Mouse (Mus musculus) fat pad, adult 2 months (tissue): ENCODE data around the gene Art4.
"Not testable (repeated sequence)": the region's sequence is repeated elsewhere in the genome, so short reads cannot be mapped to it uniquely, and the experiment has no call there.

Experiments used
- DNase-seq: peaks from one replicate; pipeline ENCODE4 v3.0.0-alpha.2; 2011; ENCODE audit warnings: low read depth, low spot score; ENCODE audit errors: extremely low read depth

The Art4 gene

DNA sequence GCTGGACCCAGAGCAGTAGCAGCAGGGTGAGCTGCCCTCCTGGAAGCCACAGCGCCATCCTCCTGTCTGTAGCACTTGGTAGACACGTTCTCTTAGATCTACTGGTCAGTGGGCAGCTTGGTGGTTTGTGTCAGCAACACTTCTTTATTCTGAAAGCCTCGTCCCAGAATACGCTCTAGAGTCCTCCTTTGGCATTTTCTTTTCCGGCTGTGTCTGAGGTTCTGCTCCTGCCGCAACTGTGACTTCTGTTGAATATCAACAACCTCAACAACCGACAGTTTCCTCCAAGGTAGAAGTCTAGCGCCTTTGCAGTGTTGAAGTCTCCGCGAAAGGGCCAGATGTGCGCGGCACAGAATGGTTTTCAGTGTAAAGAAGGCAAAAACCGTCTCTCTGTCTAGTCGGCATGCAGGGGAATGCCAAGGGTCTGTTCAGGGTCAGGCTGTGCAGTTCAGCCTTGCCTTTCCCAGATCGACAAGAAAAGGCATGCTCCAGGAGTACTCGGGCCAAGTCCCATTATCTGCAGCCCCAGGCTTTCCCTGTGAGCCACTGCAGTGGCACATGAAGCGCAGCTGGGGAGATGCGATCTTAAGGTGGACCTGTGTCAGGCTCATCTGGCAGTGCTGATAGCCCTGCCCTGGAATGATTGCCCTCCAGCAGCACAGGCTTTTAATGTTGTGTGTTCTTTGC is at the start of gene Art4:
TSS of gene Art4 (minus strand) at position 548 of the 687 bp plus-strand sequence.
- no peak for DNase-seq

DNA sequence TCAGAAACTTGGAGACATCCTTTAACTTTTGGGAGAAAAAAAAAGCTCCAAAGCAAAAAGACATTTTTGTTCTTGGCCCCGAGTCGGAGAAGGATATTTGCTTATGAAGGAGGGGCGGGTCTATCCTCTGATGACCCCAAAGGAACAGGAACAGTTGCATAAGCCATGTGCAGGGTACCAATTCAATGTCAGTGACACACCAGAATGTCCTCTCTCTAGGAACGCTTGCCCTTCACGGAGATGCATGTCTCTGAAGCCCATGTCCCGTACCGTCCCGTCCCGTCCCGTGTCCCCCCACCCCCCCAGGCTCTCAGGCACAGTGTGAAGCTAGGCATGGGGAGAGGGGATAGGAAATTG is 49.4 kb upstream of the Art4 start:
- DNase-seq: no peak

DNA sequence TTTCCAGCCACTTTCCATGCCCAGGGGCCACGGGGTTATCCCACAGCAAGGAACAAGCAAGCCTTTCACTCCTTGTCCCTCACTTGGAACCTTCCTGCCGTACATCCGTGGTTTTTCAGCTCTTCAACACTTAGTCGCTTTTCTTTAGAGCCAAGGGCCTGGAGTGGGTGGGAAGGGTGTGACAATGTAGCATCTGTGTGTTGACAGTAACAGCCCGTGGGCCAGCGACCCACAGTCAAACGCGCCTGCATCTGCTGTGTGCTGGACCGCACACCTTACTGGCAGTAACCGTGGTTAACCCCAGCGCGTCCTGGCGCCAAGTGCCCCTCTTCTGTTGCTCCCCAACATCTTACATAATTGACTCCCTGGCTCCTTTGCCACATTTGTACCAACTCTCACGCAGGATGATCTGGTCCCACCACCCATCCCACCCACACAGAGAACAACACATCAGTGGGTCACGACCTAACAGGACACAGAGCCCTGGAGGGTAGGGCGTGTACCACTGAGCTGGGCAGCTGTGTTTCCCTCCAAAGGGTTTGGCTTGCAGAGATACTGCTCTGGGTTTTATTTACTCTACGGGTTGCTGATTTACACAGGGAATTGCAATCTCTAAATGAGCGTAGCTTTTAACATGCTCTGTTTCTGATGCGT is 48.9 kb upstream of the Art4 start:
- no peak for DNase-seq

DNA sequence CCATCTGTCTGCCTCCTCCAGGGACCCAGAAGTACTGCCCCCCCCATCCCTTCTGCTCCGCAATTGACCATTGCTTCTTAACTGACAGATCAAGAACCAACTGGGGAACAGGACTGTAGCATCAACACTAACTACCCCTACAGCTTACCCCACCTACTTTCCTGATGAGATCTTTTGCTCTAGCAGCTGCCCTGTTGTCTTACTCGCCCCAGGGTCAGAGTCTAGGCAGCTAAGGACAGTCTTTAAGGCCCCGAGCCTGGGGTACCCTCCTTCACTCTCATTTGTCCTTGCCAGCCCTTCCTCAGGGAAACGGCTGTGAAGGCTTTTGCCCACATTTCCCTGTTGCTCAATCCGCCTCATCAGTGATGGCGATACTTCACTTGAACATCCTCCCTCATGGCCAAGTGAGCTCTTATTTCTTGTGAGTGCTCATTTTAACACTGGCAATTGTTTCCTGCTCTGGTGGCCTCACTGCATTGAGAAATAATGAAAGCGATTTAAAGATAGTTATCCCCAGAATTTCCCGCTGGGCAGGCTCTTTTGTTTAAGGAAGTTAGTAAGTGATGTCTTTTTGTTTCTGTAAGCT is 46.4 kb upstream of the Art4 start:
- no peak for DNase-seq

DNA sequence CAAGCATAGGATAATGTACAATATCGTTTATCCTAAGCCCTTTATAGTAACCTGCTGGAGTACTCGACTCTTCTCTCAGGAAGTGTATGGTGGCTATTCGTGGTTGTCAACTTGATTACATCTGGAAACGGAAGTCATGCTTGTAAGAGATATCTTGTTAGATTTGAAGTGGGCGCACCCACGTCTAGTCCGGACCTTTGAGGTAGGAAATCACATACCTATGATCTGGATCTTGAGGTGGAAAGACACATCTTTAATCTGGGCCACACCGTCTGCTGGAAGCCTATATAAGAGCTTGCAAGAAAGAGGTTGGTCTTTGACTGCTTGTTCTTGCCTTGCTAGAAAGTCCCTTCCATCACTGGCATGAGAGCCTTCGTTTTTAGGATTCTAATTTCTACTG is 45.0 kb upstream of the Art4 start:
- no peak for DNase-seq

DNA sequence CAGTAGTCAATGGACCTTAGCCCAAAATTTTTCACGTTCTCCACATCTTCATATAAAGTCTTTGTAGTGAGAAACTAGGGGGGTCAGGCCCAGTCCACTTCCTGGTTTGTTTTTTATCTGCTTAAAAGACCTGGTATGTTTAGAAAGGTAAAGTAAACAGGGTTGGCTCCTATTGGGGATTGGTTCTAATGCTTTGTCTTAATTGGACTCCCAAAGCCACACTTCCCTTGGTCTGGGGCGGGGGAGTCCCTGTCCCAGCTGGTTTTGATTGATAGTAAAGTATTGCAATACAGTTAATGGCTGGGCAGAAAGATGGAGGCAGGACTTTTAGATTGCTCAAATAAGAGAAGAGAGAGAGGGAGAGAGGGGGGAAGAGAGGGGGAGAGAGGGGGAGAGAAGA is 43.5 kb upstream of the Art4 start:
- DNase-seq: no peak

DNA sequence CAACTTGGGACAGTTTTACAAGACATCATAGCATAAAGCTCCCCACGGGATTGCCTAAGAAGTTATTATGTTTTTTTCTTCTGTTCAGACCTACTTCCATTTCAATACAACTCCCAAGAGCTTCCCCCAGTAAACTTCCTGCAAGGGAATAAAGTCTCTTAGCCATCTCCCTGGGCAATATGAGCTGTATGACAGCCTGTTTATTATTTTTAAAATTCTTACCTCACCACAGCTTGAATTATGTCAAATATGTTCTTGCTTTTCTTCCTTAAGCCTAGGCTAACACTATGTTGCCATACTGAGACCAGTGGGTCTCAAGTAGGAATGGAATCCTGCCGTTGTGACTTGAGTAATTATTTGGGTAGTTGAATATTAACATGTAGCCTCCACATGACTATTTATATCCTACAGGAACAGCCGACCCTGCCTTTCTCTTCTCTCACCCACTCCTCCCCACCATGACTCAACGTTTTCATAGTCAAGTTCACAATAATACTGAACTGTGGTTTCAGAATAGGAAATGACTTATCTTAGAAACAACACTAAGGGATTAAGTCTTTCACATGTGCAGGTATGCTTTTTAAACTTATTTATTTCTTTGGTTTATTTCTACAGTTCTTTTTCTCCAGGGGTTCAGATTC is 43.0 kb upstream of the Art4 start:
- no peak for DNase-seq

DNA sequence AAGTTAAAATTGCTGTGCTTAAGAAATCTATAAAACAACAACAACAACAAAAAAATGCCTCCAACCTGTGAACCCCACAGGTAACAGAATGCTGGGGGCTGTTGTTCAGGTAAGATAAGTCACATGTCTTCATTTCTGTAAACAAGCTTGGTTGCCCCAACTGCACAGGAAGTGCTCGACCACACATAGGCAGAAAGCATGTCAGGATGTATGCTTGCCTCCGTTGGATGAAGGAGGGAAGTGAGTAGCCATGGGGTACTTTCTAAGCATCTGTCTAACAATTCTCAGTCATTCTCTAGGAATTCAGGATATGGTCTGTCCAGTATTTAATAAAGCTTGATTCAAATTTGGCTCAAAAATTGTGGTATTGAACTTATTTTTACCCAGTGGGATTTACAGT is 41.4 kb upstream of the Art4 start:
- DNase-seq: no peak

DNA sequence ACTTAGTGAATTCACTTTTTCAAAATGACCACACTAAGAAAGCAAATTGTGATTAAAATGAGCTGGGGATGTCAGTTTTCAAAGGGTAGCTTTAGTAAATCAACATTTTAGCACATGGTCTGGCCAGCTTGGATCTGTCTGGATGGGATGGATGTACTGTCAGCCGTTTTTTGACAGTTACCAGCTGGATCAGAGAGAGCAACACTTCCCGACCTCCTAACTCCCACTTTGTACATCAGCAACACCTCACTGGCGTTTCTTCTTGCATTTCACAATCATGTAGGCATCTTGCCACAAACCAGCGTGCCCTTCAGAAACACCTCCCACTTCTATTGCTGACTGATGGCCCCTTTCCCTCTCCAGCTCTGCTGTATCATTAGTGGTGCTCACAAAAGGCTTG is 40.7 kb upstream of the Art4 start:
- DNase-seq: no peak

DNA sequence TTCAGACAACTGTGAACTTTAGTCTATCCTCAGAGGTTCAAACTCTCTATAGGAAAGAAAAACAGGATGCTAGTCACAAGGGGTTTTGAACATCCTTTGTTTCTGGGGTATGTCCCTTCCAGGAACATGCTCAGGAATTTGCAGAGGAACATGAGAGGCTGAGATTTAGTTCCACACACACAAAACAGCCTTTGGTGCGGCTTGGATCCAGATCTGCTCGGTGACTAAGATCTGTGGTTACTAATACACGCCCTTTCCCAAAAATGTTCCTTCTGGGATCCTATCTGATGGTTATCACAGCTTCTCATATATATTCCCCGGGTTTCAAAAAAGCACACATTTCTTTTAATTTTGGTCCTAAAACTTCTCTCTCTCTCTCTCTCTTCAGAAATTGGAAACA is 40.3 kb upstream of the Art4 start:
- no peak for DNase-seq

DNA sequence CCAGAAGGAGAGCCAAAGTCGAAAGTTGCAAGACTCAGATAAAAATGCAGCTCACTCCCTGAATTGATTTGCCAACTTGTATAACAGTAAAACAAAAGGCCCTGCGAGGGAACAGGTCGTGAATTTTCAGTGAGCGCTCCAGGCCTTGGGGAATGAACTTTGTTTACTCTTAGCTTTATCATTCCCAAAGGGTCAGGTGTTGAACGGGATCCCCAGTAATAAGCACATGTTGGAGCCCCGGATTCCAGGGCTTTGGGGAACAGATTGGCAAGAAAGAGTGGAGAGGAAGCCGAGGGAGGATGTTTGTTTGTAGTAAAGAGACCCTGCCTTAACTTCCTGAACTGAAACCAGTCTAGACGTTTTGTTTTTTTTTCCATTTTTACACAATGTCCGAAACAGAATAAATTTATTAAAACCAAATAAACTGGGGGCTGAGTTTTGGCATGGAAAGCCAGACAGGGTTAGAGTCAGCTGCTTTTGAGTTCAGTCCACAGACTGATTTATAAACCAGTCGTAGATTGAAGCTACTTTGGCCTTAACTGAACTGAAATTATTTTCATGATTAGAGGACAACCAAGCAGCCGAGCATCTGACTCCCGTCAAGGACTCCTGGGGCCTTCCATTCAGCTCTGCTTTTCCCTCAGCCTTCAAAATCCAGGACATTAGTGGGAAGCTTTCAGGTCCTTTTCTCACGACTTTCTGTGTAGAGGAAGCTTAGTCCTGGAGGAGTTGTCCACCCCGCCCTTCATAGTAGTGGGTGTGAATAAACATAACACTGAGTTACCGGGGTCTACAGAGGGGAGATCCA is 37.2 kb upstream of the Art4 start:
- no peak for DNase-seq

DNA sequence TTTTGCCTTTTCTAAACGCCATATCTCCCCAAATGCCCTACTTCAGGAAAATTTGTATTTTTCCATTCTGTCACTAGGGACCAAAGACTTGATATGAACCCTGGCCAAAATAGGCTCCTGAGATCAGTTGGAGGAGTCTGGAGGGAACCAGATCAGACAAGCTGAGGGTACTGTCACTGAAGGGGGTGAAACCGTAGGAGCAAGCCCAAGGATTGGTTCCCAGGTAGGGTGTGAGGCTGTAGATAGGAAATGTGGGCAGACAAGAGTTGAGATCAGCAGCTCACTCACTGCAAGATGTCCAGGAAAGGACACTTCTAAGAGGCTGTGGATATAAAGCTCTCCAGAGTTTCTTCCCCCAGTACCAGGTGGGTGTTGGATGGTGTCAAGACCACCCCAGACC is 34.5 kb upstream of the Art4 start:
- no peak for DNase-seq

DNA sequence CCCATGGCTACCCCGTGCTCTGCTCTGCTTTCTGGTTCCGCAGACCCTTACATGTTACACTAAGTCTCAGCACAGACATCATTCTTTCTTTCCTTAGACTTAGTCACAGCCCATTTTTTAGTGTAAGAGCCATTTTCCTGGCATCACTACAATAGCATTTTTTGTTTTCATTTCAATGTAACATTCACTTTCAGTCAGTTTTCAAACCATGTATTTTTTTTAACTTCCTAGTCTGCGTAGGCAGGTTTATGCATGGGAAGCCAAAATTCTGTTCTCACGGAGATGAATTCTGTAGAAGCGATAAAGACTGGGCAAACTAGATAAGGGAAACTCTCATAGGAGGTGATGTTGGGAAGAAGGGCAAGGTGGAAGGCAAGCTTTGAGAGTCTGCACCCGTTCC is 32.0 kb upstream of the Art4 start:
- DNase-seq: no peak

DNA sequence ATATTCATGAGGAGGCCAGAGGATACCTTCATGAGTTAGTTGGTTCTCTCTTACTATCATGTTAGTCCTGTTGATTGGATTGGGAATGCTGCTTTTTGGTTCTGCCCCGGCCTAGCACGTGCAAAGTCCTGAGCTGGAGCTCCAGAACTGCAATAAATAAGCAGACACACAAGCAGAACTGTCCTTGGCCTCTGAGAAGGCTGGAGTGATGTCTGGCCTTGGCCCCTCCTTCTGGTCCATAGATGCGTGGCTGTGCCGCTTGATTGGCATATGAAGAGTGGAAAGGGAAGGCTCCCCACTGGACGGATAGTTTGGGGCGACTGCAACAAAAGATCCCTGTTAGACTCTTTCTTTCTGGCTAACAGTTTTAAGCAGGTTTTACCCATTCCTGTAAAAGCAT is 31.5 kb upstream of the Art4 start:
- DNase-seq: no peak

DNA sequence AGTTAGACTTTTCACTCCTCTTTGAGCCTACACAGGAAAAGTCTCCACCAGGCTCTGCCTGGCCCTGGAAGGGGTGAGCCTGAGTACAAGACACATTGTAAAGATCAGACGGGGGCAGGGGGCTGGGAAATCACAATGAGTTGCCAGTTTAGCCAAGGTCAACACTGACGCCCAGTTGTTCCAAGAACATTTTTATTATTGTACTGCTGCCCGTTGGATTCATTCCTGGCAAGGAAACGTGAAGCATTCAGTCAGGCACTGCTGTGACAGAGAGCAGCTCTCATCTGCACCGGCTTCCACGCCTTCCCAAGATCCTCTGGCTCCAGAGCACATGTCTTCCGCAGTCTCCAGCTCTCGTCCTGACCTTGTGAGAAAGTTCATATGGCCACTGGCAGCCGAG is 30.3 kb upstream of the Art4 start:
- DNase-seq: no peak

DNA sequence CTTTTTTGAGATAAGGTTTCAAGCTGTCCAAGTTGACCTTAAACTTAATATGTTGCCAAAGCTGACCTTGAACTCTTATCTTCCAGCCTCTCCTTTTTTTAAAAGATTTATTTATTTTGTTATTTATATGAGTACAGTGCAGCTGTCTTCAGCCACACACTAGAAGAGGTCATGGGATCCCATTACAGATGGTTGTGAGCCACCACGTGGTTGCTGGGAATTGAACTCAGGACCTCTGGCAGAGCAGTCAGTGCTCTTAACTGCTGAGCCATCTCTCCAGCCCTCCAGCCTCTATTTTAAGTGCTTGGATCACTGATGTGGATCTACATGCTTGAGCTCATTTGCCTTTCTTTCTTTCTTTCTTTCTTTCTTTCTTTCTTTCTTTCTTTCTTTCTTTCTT is 27.2 kb upstream of the Art4 start:
- not testable (repeated sequence) for DNase-seq

DNA sequence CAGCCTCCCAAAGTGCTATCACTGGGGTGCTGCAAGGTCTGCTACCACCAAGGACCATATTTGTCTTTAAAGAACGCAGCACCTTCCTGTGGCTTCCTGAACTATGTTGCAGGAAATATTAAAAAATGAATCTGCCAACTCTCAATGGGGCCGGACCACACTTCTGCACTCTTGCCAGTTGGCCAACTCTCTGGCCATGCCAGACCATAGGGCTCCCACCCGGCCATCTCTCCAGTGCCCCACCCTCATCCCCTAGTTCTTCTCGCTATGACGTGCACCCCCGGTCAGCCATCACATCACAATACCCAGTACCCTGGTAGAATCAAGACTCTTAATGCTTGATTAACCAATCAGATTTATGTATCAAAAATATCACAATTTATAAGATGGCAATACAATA is 26.4 kb upstream of the Art4 start:
- DNase-seq: no peak

DNA sequence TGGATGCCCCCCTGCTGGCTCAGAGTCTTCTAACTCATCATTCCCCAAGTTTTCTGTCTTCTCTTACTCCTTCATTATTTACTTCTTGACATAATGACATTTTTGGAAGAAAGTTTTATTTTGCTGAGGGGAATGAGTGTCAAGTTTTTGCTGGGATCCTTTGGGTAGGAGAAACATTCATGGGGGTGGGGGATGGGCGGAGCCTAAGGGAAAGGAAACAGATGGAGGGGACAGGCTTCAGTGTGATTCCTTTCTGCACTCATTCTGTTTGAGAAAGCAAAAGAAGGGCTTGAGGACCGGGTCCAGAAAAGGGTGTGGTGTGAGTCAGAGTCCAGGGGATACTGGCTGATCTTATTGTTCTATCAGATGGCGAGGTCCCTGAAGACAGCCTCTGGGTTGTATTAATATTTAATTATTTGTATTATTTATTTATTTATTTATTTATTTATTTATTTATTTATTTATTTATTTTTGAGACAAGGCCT is 25.9 kb upstream of the Art4 start:
- DNase-seq: no peak

DNA sequence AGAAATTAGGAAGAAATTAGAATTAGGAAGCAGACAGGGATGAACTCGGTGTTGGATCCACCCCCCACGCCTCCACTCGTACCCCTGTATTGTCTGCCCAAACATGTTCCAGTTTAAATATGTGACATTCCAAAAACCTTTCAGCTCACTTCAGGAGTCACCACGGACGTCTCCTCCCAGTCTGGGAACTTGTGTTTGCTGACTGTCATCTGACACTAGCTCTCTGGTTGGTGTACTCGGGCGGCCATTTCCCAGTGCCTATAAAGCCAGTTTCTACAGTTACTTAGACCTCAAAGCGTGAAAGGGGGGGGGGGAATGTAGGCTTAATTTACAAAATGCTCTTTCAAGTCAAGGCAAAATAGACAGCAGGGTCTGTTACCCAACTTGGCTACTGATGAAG is 24.1 kb upstream of the Art4 start:
- DNase-seq: no peak

DNA sequence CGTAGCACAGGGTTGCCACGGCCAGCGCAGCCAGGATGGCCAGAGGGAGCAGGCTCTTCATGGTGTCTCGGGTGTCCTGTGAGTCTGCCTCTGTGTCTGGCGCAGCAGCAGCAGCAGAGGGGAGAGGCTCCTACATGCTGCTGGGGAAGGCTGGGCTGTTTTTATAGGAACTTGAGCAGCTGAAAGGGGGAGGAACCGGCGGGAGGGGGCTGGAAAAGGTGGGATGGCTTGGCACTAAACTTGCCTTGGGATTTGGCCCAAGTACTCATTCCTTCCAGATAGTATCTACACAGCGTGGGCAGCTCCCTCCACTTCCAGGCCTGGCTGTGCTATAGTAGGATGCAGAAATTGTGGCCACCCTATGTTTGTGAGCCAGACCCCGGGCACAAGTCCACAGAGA is 18.1 kb upstream of the Art4 start, which contains the start of gene Mgp:
TSS of gene Mgp (minus strand) at position 154 of the 400 bp plus-strand sequence.
- no peak for DNase-seq

DNA sequence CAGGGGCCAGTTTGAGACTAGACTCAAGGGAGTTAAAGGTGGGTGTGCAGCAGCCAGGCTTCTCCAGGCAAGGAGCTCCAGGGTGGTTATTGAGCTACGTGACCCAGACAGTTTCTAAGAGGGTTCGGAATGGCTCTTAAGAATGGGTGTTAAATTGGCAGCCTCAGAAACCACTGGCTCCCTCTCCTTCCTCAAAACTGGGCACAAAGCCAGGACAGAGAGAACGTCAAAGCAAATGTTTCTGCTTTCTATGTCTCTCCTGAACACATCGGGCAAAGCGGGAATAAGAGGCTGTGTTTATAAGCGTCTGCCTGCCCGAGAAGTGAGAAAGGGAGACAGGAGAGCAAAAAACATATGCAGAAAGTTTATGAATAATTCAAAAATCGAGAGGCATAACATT is 17.1 kb upstream of the Art4 start:
- DNase-seq: no peak
